Mouse (Mus musculus): Measurements from ENCODE around the gene Thumpd1. TPM values are rescaled to one million over a fixed set of nuclear protein-coding genes. Genes with fewer than 3 reads are reported as not detected.
"Not testable (repeated sequence)": the region's sequence is repeated elsewhere in the genome, so short reads cannot be mapped to it uniquely, and the experiment has no call there.

Thumpd1 gene
- polyA plus RNA-seq, 1 experiment from 2014 or later = 55.9 TPM

- H3K4me2 ChIP-seq (ENCODE audit: low read length) = no peak overlapping the region
- no peak for ATAC-seq (ENCODE audit: insufficient number of reproducible peaks, insufficient read depth, low FRiP score, low read depth)
- no peaks in the 10 kb centered on the region for H3K9me3 ChIP-seq (ENCODE audit: control insufficient read depth, low read length)
- H3K27me3 ChIP-seq (ENCODE audit: control insufficient read depth, insufficient read depth, low read length) = no peaks in the 10 kb centered on the region
- H3K27ac ChIP-seq (replicated peaks in 1 of 2; ENCODE audit: control insufficient read depth in 1 of 2, insufficient read depth in 1 of 2, low read depth in 2 of 2, low read length in 2 of 2) = no peak overlapping the region
- H3K9ac ChIP-seq (ENCODE audit: low read length) = no peak overlapping the region
- H3K36me3 ChIP-seq (ENCODE audit: control insufficient read depth, insufficient read depth, low read length) = no peaks in the 10 kb centered on the region
- no peak overlapping the region for H3K4me3 ChIP-seq (ENCODE audit: control insufficient read depth in 1 of 2, insufficient read depth in 1 of 2, low read depth in 1 of 2, low read length in 2 of 2)
- 26% methylated on average over 2 of the region's 2 CpGs for WGBS
- no peaks in the 10 kb centered on the region for H3K4me1 ChIP-seq (ENCODE audit: control insufficient read depth in 2 of 2, insufficient read depth in 2 of 2, low read length in 2 of 2)
Measured at GRCm38 (mm10) chr7:119749942-119750341, 29.3 kb upstream of the Thumpd1 start.

DNA sequence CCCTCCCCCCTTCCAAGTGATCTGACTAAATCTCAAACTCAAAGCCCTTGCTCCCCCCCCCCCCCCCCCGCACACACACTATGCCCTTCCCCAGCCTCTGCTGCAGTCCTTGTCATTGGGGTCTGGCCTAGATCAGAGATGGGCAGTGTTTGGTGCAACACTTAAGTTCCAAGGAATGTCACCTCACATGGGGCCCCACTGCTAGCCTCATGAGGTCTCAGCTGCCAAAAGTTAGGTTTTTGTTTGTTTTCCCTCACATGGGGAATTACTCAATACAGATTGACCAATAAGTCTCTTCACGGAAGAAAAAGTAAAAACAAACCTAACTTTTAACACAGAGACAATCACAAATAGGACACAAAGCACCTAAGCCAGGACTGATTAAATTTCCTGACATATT lies 28.2 kb upstream of the Thumpd1 start:
- Histone ChIP-seq H3K27ac (replicated peaks in 1 of 2; ENCODE audit: control insufficient read depth in 1 of 2, insufficient read depth in 1 of 2, low read depth in 2 of 2, low read length in 2 of 2) (no peak overlapping the region), H3K27me3 (ENCODE audit: control insufficient read depth, insufficient read depth, low read length) (no peaks in the 10 kb centered on the region; the same call in 1 of the 2 replicates), H3K9me3 (ENCODE audit: control insufficient read depth, low read length) (no peaks in the 10 kb centered on the region), H3K9ac (ENCODE audit: low read length) (no peak overlapping the region), H3K36me3 (ENCODE audit: control insufficient read depth, insufficient read depth, low read length) (no peaks in the 10 kb centered on the region), H3K4me2 (ENCODE audit: low read length) (no peak overlapping the region), H3K4me1 (ENCODE audit: control insufficient read depth in 2 of 2, insufficient read depth in 2 of 2, low read length in 2 of 2) (no peaks in the 10 kb centered on the region), H3K4me3 (ENCODE audit: control insufficient read depth in 1 of 2, insufficient read depth in 1 of 2, low read depth in 1 of 2, low read length in 2 of 2) (no peak overlapping the region)
- ATAC-seq (ENCODE audit: insufficient number of reproducible peaks, insufficient read depth, low FRiP score, low read depth) = no peak
- 71% methylated on average over 1 of the region's 2 CpGs for whole genome bisulfite sequencing

- ATAC-seq (ENCODE audit: insufficient number of reproducible peaks, insufficient read depth, low FRiP score, low read depth) = no peak
Measured at GRCm38 (mm10) chr7:119745869-119746268, 25.3 kb upstream of the Thumpd1 start.

GRCm38 (mm10) chr7:119744321-119744720 lies 23.7 kb upstream of the Thumpd1 start:
- Histone ChIP-seq H3K27ac (replicated peaks in 1 of 2; ENCODE audit: control insufficient read depth in 1 of 2, insufficient read depth in 1 of 2, low read depth in 2 of 2, low read length in 2 of 2) (no peak overlapping the region), H3K4me2 (ENCODE audit: low read length) (peak overlapping the region; percentile 49), H3K4me3 (ENCODE audit: control insufficient read depth in 1 of 2, insufficient read depth in 1 of 2, low read depth in 1 of 2, low read length in 2 of 2) (peak overlapping the region in 1 of 2 experiments; percentile 18; a peak in 1 of 4 replicates), H3K27me3 (ENCODE audit: control insufficient read depth, insufficient read depth, low read length) (no peaks in the 10 kb centered on the region; the same call in 1 of the 2 replicates), H3K36me3 (ENCODE audit: control insufficient read depth, insufficient read depth, low read length) (no peaks in the 10 kb centered on the region), H3K9ac (ENCODE audit: low read length) (peak overlapping the region; percentile 38; the same call in 1 of the 2 replicates), H3K4me1 (ENCODE audit: control insufficient read depth in 2 of 2, insufficient read depth in 2 of 2, low read length in 2 of 2) (no peaks in the 10 kb centered on the region), H3K9me3 (ENCODE audit: control insufficient read depth, low read length) (no peaks in the 10 kb centered on the region)
- no peak for ATAC-seq (ENCODE audit: insufficient number of reproducible peaks, insufficient read depth, low FRiP score, low read depth)
- WGBS = 10% methylated on average over 34 of the region's 34 CpGs

More at GRCm38 (mm10) chr7:119745869-119746268, 25.3 kb upstream of the Thumpd1 start:
- 71% methylated on average over 1 of the region's 1 CpGs for WGBS
- Histone ChIP-seq H3K27ac (replicated peaks in 1 of 2; ENCODE audit: control insufficient read depth in 1 of 2, insufficient read depth in 1 of 2, low read depth in 2 of 2, low read length in 2 of 2) (no peak overlapping the region), H3K4me2 (ENCODE audit: low read length) (no peak overlapping the region), H3K4me1 (ENCODE audit: control insufficient read depth in 2 of 2, insufficient read depth in 2 of 2, low read length in 2 of 2) (no peaks in the 10 kb centered on the region), H3K9me3 (ENCODE audit: control insufficient read depth, low read length) (no peaks in the 10 kb centered on the region), H3K4me3 (ENCODE audit: control insufficient read depth in 1 of 2, insufficient read depth in 1 of 2, low read depth in 1 of 2, low read length in 2 of 2) (no peak overlapping the region), H3K36me3 (ENCODE audit: control insufficient read depth, insufficient read depth, low read length) (no peaks in the 10 kb centered on the region), H3K9ac (ENCODE audit: low read length) (no peak overlapping the region), H3K27me3 (ENCODE audit: control insufficient read depth, insufficient read depth, low read length) (no peaks in the 10 kb centered on the region; the same call in 1 of the 2 replicates)

DNA sequence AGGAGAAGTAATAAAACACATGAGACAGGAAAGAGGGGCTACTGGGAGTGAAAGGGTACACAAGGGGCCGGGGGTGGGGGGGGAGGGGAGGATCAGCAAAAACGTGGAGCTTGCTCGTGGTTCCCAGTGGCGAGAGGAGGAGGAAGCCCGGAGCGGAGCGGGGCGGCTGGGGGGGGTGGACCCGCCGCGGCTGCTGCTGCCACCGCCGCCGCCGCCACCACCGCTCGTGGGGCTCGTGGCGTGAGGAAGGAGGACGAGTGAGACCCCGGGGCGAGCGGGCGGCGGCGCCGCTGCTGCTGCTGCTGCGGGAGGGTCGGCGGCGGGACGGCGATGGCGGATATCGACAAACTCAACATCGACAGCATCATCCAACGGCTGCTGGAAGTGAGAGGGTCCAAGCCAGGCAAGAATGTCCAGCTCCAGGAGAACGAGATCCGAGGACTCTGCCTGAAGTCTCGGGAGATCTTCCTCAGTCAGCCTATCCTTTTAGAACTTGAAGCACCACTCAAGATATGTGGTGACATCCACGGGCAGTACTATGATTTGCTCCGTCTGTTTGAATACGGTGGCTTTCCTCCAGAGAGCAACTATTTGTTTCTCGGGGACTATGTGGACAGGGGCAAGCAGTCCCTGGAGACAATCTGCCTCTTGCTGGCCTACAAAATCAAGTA lies 19.3 kb upstream of the Thumpd1 start:
- H3K27ac ChIP-seq (replicated peaks in 1 of 2; ENCODE audit: control insufficient read depth in 1 of 2, insufficient read depth in 1 of 2, low read depth in 2 of 2, low read length in 2 of 2); H3K4me1 ChIP-seq (ENCODE audit: control insufficient read depth in 2 of 2, insufficient read depth in 2 of 2, low read length in 2 of 2); ATAC-seq (ENCODE audit: insufficient number of reproducible peaks, insufficient read depth, low FRiP score, low read depth); H3K27me3 ChIP-seq (ENCODE audit: control insufficient read depth, insufficient read depth, low read length); H3K36me3 ChIP-seq (ENCODE audit: control insufficient read depth, insufficient read depth, low read length); H3K9ac ChIP-seq (ENCODE audit: low read length); H3K9me3 ChIP-seq (ENCODE audit: control insufficient read depth, low read length): not testable (repeated sequence)
- Histone ChIP-seq H3K4me2 (ENCODE audit: low read length) (peak overlapping the region; percentile 61), H3K4me3 (ENCODE audit: control insufficient read depth in 1 of 2, insufficient read depth in 1 of 2, low read depth in 1 of 2, low read length in 2 of 2) (peak overlapping the region; percentile 34 to 39)
- 2% methylated on average over 24 of the region's 44 CpGs for WGBS

DNA sequence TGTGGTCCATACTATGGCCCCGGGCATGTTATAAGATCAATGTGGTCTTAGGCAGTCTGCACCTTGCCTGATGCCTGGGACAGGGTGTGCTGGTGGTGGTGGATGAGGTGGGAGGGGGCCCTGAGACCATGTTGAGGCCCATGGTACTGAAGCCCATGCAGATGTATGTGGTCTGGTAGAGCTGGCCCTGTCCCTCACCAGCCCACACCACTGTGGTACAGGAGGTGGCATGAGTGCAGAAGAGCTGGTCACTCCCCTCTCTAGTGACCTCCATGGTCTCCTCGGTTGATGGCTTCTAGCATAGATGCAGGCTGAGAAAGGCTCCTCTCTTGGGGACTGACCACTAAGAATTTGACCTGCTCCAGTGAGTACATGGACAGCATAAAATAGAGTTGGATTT lies 18.3 kb upstream of the Thumpd1 start:
- Histone ChIP-seq H3K9ac (ENCODE audit: low read length) (no peak overlapping the region), H3K4me3 (ENCODE audit: control insufficient read depth in 1 of 2, insufficient read depth in 1 of 2, low read depth in 1 of 2, low read length in 2 of 2) (no peak overlapping the region), H3K27me3 (ENCODE audit: control insufficient read depth, insufficient read depth, low read length) (no peaks in the 10 kb centered on the region; the same call in 1 of the 2 replicates), H3K27ac (replicated peaks in 1 of 2; ENCODE audit: control insufficient read depth in 1 of 2, insufficient read depth in 1 of 2, low read depth in 2 of 2, low read length in 2 of 2) (no peak overlapping the region), H3K4me1 (ENCODE audit: control insufficient read depth in 2 of 2, insufficient read depth in 2 of 2, low read length in 2 of 2) (no peaks in the 10 kb centered on the region), H3K4me2 (ENCODE audit: low read length) (no peak overlapping the region), H3K36me3 (ENCODE audit: control insufficient read depth, insufficient read depth, low read length) (no peaks in the 10 kb centered on the region), H3K9me3 (ENCODE audit: control insufficient read depth, low read length) (no peaks in the 10 kb centered on the region)
- 80% methylated on average over 2 of the region's 2 CpGs for WGBS
- no peak for ATAC-seq (ENCODE audit: insufficient number of reproducible peaks, insufficient read depth, low FRiP score, low read depth)

DNA sequence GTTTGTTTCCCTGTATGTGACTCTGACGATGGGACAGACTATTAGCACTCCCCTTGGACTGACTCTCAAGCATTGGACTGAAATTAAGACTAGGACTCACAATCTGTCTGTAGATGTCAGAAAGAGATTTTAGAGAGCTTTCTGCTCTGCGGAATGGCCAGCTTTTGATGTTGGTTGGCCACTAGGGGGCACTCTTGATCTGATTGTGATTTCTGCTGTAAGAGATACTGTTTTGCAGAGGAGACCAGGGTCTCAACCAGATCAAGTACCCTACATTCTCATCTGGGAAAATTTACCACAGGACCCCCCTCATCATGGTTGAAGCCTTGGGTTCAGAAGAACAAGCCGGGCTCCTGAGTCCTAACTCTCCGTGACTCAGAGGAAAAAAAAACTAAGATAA lies 10.7 kb upstream of the Thumpd1 start:
- 73% methylated on average over 4 of the region's 4 CpGs for WGBS
- H3K27ac ChIP-seq (replicated peaks in 1 of 2; ENCODE audit: control insufficient read depth in 1 of 2, insufficient read depth in 1 of 2, low read depth in 2 of 2, low read length in 2 of 2); ATAC-seq (ENCODE audit: insufficient number of reproducible peaks, insufficient read depth, low FRiP score, low read depth); H3K4me1 ChIP-seq (ENCODE audit: control insufficient read depth in 2 of 2, insufficient read depth in 2 of 2, low read length in 2 of 2); H3K36me3 ChIP-seq (ENCODE audit: control insufficient read depth, insufficient read depth, low read length); H3K9ac ChIP-seq (ENCODE audit: low read length); H3K27me3 ChIP-seq (ENCODE audit: control insufficient read depth, insufficient read depth, low read length); H3K9me3 ChIP-seq (ENCODE audit: control insufficient read depth, low read length); H3K4me3 ChIP-seq (ENCODE audit: control insufficient read depth in 1 of 2, insufficient read depth in 1 of 2, low read depth in 1 of 2, low read length in 2 of 2); H3K4me2 ChIP-seq (ENCODE audit: low read length): not testable (repeated sequence)

DNA sequence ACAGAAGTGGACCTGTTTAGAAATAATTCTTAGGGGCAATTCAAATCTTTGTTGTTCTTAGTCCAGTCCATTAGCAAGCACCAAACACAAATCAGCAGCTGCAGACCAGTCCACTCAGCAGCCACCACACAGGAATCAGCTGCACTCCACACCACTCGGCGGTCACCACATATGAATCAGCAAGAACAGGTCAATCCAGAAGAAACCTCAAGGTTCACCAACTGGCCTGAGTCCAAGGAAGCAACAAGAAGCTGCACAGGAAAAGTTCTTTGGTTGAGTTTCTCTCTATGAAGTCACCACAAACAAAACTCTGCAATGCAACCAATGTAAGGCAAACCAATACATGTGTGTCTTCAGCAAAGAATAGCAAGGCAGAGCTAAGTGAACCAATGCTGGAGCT lies 7.0 kb upstream of the Thumpd1 start:
- no peak for ATAC-seq (ENCODE audit: insufficient number of reproducible peaks, insufficient read depth, low FRiP score, low read depth)
- Histone ChIP-seq H3K4me2 (ENCODE audit: low read length) (no peak overlapping the region), H3K27me3 (ENCODE audit: control insufficient read depth, insufficient read depth, low read length) (no peaks in the 10 kb centered on the region), H3K9ac (ENCODE audit: low read length) (no peak overlapping the region), H3K9me3 (ENCODE audit: control insufficient read depth, low read length) (no peaks in the 10 kb centered on the region), H3K36me3 (ENCODE audit: control insufficient read depth, insufficient read depth, low read length) (no peaks in the 10 kb centered on the region), H3K27ac (replicated peaks in 1 of 2; ENCODE audit: control insufficient read depth in 1 of 2, insufficient read depth in 1 of 2, low read depth in 2 of 2, low read length in 2 of 2) (no peak overlapping the region), H3K4me1 (ENCODE audit: control insufficient read depth in 2 of 2, insufficient read depth in 2 of 2, low read length in 2 of 2) (no peaks in the 10 kb centered on the region), H3K4me3 (ENCODE audit: control insufficient read depth in 1 of 2, insufficient read depth in 1 of 2, low read depth in 1 of 2, low read length in 2 of 2) (no peak overlapping the region)
- 77% methylated on average over 2 of the region's 2 CpGs for WGBS
